Mouse (Mus musculus): ENCODE data around the gene Slc17a9. TPM values are rescaled to one million over a fixed set of nuclear protein-coding genes. Genes with fewer than 3 reads are reported as not detected.
A peak's percentile ranks its signal among the peaks of the same experiment; 100 is the strongest.

The Slc17a9 gene
- total and polyA plus RNA-seq, 3 experiments, result 0.42 to 2.6 (median 0.43) TPM

DNA sequence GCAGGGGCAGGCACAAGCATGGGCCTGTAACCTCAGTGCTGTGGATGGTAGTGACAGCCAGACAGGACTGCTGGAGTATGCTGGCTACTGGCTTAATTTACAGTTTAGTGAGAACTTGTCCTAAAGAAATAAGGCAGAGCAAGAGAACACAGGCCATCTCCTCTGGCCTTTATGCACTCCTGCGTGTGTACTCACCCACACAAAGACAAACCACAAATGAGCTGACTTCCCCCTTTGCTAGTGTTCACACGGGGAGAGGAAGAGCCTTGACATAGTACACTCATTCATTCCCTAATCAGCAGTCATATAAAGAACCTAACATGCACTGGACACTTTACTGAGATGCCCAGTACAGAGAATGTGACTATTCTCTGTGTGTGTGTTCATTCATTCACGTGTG, 20.0 kb upstream of the Slc17a9 start:
- peak overlapping the region; percentile 2 for H3K9ac ChIP-seq (ENCODE audit: low read depth, low read length)
- TF ChIP-seq POLR2A (IDR thresholded peaks at IDR 0.05; ENCODE audit: insufficient read depth, low read depth, low read length), result no peak
- no peak for TF ChIP-seq EP300 (IDR thresholded peaks at IDR 0.05; ENCODE audit: insufficient read depth, low read depth, low read length)
- TF ChIP-seq CTCF (IDR thresholded peaks at IDR 0.05), result no peak
- intact Hi-C loops (cut with DNase I), result no loop called here
- H3K27ac ChIP-seq, result peak overlapping the region; percentile 89
- 40% methylated on average over 3 of the region's 3 CpGs for WGBS
- no peak overlapping the region for H3K4me3 ChIP-seq
- no peaks in the 10 kb centered on the region for H3K27me3 ChIP-seq (ENCODE audit: control insufficient read depth, insufficient read depth, low read length)
- peaks cover 28% of the 10 kb centered on the region for H3K36me3 ChIP-seq (ENCODE audit: control insufficient read depth, insufficient read depth, low read length)
- peaks cover 12% of the 10 kb centered on the region for H3K79me2 ChIP-seq (replicated peaks; ENCODE audit: control insufficient read depth, insufficient read depth, low read length)
- DNase-seq, result no peak
- H3K4me1 ChIP-seq (ENCODE audit: control insufficient read depth, insufficient read depth, low read length), result peaks cover 28% of the 10 kb centered on the region

- H3K79me2 ChIP-seq (replicated peaks; ENCODE audit: control insufficient read depth, insufficient read depth, low read length), result peaks cover 10% of the 10 kb centered on the region
- 93% methylated on average over 5 of the region's 5 CpGs for WGBS
- intact Hi-C loops (cut with DNase I), result no loop called here
- no peak overlapping the region for H3K4me3 ChIP-seq
- peaks cover 25% of the 10 kb centered on the region for H3K36me3 ChIP-seq (ENCODE audit: control insufficient read depth, insufficient read depth, low read length)
- TF ChIP-seq EP300 (IDR thresholded peaks at IDR 0.05; ENCODE audit: insufficient read depth, low read depth, low read length), result no peak
- peak; percentile 17 for TF ChIP-seq CTCF (IDR thresholded peaks at IDR 0.05)
- peaks cover 27% of the 10 kb centered on the region for H3K4me1 ChIP-seq (ENCODE audit: control insufficient read depth, insufficient read depth, low read length)
- no peak for DNase-seq
- peak overlapping the region; percentile 89 for H3K27ac ChIP-seq
- no peak overlapping the region for H3K9ac ChIP-seq (ENCODE audit: low read depth, low read length)
- no peaks in the 10 kb centered on the region for H3K27me3 ChIP-seq (ENCODE audit: control insufficient read depth, insufficient read depth, low read length)
These were observed 19.1 kb upstream of the Slc17a9 start for GRCm38 (mm10) chr2:180705975-180706374.

- H3K9ac ChIP-seq (ENCODE audit: low read depth, low read length), result peak overlapping the region; percentile 63
- TF ChIP-seq EP300 (IDR thresholded peaks at IDR 0.05; ENCODE audit: insufficient read depth, low read depth, low read length), result no peak
- no peak for TF ChIP-seq POLR2A (IDR thresholded peaks at IDR 0.05; ENCODE audit: insufficient read depth, low read depth, low read length)
- no peak for TF ChIP-seq CTCF (IDR thresholded peaks at IDR 0.05)
- H3K36me3 ChIP-seq (ENCODE audit: control insufficient read depth, insufficient read depth, low read length), result peaks cover 20% of the 10 kb centered on the region
- H3K79me2 ChIP-seq (replicated peaks; ENCODE audit: control insufficient read depth, insufficient read depth, low read length), result peaks cover 12% of the 10 kb centered on the region
- no peak for DNase-seq
- intact Hi-C loops (cut with DNase I), result no loop called here
- H3K4me1 ChIP-seq (ENCODE audit: control insufficient read depth, insufficient read depth, low read length), result peaks cover 21% of the 10 kb centered on the region
- H3K27me3 ChIP-seq (ENCODE audit: control insufficient read depth, insufficient read depth, low read length), result no peaks in the 10 kb centered on the region
- under 1% methylated on average over 39 of the region's 39 CpGs for WGBS
- peak overlapping the region; percentile 95 for H3K27ac ChIP-seq
- peak overlapping the region; percentile 89 for H3K4me3 ChIP-seq
These were observed 15.8 kb upstream of the Slc17a9 start for GRCm38 (mm10) chr2:180709023-180709922.

DNA sequence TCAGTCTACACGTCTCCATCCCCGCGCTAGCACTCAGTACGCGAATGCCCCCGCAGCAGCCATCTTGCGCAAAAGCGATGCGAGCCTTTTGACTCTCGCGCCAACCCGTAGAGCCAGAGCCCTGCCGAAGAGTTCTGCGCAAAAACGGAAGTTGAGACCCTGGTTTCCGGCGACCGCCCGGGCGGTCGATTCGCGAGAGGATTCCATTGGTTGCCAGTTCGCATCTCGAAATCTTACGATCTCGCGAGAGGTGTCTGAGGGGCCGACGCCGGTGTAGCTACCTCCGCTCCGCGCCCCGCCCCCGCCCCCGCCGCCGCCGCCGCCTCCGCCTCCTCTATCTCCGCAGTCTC, 15.2 kb upstream of the Slc17a9 start, which contains the start of the genes Dido1 and Gid8:
TSS of gene Dido1 (minus strand) at position 77 of the 350 bp plus-strand sequence.
TSS of gene Gid8 (plus strand) at position 195 of the 350 bp plus-strand sequence.
- Histone ChIP-seq H3K9ac (ENCODE audit: low read depth, low read length) (peak within 1 kb of the TSS; percentile 90), H3K79me2 (replicated peaks; ENCODE audit: control insufficient read depth, insufficient read depth, low read length) (peaks cover 12% of the 10 kb centered on the region), H3K36me3 (ENCODE audit: control insufficient read depth, insufficient read depth, low read length) (peaks cover 20% of the 10 kb centered on the region), H3K27me3 (ENCODE audit: control insufficient read depth, insufficient read depth, low read length) (no peaks in the 10 kb centered on the region), H3K27ac (peak within 1 kb of the TSS; percentile 95), H3K4me3 (peak within 1 kb of the TSS; percentile 89), H3K4me1 (ENCODE audit: control insufficient read depth, insufficient read depth, low read length) (peaks cover 16% of the 10 kb centered on the region)
- TF ChIP-seq CTCF (IDR thresholded peaks at IDR 0.05) (no peak), POLR2A (IDR thresholded peaks at IDR 0.05; ENCODE audit: insufficient read depth, low read depth, low read length) (peak; percentile 79), EP300 (IDR thresholded peaks at IDR 0.05; ENCODE audit: insufficient read depth, low read depth, low read length) (0 out of 2 replicates have a peak, but pooled peaks have one; percentile 57)
- intact Hi-C loops (cut with DNase I), result loop anchor here (5.0 kb wide), 1 partner anchor 33 kb away; no protein-coding TSS in a partner anchor
- peak; percentile 97 to 98 for DNase-seq
- WGBS, result under 1% methylated on average over 32 of the region's 43 CpGs

DNA sequence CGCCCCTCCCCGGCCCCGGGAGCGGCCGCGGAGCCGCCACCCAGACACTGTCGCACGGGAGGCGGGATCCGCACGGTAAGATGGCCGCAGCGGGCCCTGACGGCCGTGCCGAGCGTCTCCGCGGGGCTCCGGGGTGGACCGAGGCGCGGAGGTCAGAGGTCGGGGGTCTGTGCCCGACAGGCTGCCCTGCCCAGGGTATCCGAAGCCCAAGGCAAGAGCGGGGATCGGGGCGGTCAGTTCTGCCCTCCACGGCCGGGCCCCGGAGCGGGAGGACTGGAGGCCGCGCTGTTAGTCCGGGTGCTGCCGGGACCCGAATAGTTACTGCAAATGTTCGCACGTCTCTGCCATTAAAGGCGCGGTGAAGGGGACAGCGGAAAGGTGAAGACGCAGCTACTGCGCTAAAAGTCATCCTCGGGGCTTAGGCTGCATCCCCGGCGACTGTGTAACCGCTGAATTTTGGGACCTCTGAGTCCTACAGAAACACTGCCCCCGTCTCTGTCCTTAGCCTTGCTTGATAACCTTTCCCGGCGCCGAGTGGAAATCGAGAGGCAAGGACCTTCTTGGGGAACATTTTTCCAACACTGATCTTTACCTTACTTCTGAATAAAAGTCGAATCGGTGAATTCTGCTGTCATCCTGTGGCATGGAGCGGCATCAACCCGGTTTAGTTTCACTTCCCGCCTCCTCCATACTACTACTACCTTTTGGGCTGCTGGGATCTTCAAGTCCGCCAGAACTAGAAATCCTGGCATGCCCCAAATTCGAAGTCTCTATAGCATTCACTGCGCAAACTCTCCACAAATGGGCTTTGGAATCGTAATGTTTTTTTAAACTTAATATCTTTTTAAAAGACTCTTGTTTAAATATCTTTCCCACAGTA, 14.5 kb upstream of the Slc17a9 start:
- intact Hi-C loops (cut with DNase I), result loop anchor here (5.0 kb wide), 1 partner anchor 33 kb away; no protein-coding TSS in a partner anchor

More for the DNA sequence above, 14.5 kb upstream of the Slc17a9 start:
- Histone ChIP-seq H3K4me1 (ENCODE audit: control insufficient read depth, insufficient read depth, low read length) (peaks cover 9% of the 10 kb centered on the region), H3K9ac (ENCODE audit: low read depth, low read length) (peak overlapping the region; percentile 90), H3K27me3 (ENCODE audit: control insufficient read depth, insufficient read depth, low read length) (no peaks in the 10 kb centered on the region), H3K4me3 (peak overlapping the region; percentile 89), H3K27ac (peak overlapping the region; percentile 95), H3K36me3 (ENCODE audit: control insufficient read depth, insufficient read depth, low read length) (peaks cover 18% of the 10 kb centered on the region), H3K79me2 (replicated peaks; ENCODE audit: control insufficient read depth, insufficient read depth, low read length) (peaks cover 12% of the 10 kb centered on the region)
- WGBS, result 2% methylated on average over 64 of the region's 64 CpGs
- TF ChIP-seq POLR2A (IDR thresholded peaks at IDR 0.05; ENCODE audit: insufficient read depth, low read depth, low read length), result no peak
- 0 out of 2 replicates have a peak, but pooled peaks have one; percentile 4 for TF ChIP-seq CTCF (IDR thresholded peaks at IDR 0.05)
- no peak for TF ChIP-seq EP300 (IDR thresholded peaks at IDR 0.05; ENCODE audit: insufficient read depth, low read depth, low read length)
- no peak for DNase-seq
